Mouse (Mus musculus) heart, embryonic 10.5 days (tissue): ENCODE results near the gene Fga. TPM values are rescaled to one million over a fixed set of nuclear protein-coding genes. Genes with fewer than 3 reads are reported as not detected.

Experiments
- DNase-seq: peaks from one replicate; pipeline ENCODE4 v3.0.0-alpha.2; 2017; ENCODE audit warnings: low spot score
- H3K27ac ChIP-seq: fragments of 300-500 bp; sonication (generic); 2 replicates; pipeline ENCODE4 v1.5.1; 2016; ENCODE audit warnings: mild to moderate bottlenecking
- H3K27me3 ChIP-seq: fragments of 300-500 bp; sonication (generic); 2 replicates; pipeline ENCODE4 v1.6.1; 2016; ENCODE audit warnings: mild to moderate bottlenecking; ENCODE audit not compliant: poor library complexity, insufficient read depth, severe bottlenecking
- H3K36me3 ChIP-seq: fragments of 300-500 bp; sonication (generic); 2 replicates; pipeline ENCODE4 v1.6.1; 2016; ENCODE audit warnings: mild to moderate bottlenecking, moderate library complexity
- H3K4me1 ChIP-seq: fragments of 300-500 bp; sonication (generic); 2 replicates; pipeline ENCODE4 v1.6.1; 2016; ENCODE audit warnings: mild to moderate bottlenecking
- H3K4me3 ChIP-seq: fragments of 300-500 bp; sonication (generic); 2 replicates; pipeline ENCODE4 v1.5.1; 2016; ENCODE audit warnings: mild to moderate bottlenecking, moderate library complexity
- H3K9me3 ChIP-seq: fragments of 300-500 bp; sonication (generic); 2 replicates; pipeline ENCODE4 v1.6.1; 2016; ENCODE audit warnings: mild to moderate bottlenecking, moderate library complexity
- WGBS: fragments of 180-500 bp; shearing (Covaris S2); methylation state at CpG from one replicate; pipeline ENCODE4 v1.1.7; 2016; 5-methylcytosine and 5-hydroxymethylcytosine counted together
- polyA plus RNA-seq: library from polyadenylated mRNA; unstranded; fragments of >200 nt; fragmentation: Nextera tagmentation; extraction: Ambion mirVana; gene quantifications from 2 replicates; pipeline ENCODE4 v1.2.1, GENCODE M21; 2016

The Fga gene
- polyA plus RNA-seq, 1 experiment from 2014 or later: 22.1 TPM

DNA sequence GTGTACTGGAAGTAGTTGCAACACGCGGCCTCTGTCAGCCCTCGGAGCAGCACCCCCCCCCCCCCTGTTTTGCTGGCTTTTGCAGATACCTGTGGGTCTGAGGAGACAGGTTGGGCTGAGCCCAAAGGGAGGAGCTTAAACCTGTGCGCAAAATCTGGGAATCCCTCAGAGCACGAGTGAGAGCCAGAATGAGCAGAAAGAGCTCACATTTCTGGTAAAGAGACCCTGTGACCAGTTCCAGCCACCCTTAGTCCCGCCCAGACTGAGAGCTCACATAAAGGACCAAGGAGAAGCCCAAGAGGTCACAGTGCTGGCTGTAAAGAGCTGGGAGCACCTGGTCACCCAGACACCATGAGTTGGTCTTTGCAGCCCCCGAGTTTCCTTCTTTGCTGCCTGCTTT, 18.3 kb upstream of the Fga start, which contains the start of gene Fgg:
Gene Fgg, plus strand, starts transcription at position 168 of the 400 bp plus-strand sequence.
- no peak for DNase-seq
- Histone ChIP-seq H3K27ac (no peak within 1 kb of the TSS), H3K4me3 (no peak within 1 kb of the TSS), H3K9me3 (no peaks in the 10 kb centered on the region), H3K4me1 (no peaks in the 10 kb centered on the region), H3K27me3 (no peaks in the 10 kb centered on the region; the same call in 1 of the 2 replicates), H3K36me3 (no peaks in the 10 kb centered on the region)
- 50% methylated on average over 7 of the region's 7 CpGs for WGBS

DNA sequence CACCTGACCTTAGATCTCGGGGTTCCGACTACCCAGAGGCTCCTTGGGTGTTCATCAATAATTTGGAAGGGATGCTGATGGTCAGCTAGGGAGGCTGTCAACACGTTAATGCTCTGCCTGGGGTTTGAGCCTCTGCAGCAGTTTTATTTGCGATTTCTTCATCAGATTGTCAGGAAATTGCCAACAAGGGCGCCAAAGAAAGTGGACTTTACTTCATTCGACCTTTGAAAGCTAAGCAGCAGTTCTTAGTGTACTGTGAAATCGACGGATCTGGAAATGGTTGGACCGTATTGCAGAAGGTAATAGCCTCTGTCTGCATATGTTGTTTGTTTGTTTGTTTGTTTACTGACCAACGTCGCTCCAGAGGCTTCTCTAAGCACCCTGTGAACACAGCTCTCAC, 15.6 kb upstream of the Fga start:
- Histone ChIP-seq H3K9me3 (no peaks in the 10 kb centered on the region), H3K4me1 (no peaks in the 10 kb centered on the region), H3K27ac (no peak overlapping the region), H3K36me3 (no peaks in the 10 kb centered on the region), H3K27me3 (no peaks in the 10 kb centered on the region; the same call in 1 of the 2 replicates), H3K4me3 (no peak overlapping the region)
- no peak for DNase-seq
- WGBS: 75% methylated on average over 11 of the region's 11 CpGs

DNA sequence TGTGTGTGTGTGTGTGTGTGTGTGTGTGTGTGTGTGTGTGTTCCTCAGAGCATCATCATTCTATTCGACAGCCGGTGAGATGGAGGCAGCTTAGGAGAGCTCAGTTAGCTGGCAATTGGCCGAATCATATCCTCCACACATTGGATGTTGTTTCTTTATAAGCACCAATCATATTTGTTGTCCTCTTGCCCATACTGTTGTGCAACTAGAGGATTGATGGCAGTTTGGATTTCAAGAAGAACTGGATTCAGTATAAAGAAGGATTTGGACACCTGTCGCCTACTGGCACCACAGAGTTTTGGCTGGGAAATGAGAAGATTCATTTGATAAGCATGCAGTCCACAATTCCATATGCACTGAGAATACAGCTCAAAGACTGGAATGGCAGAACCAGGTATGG, 14.7 kb upstream of the Fga start:
- WGBS: 89% methylated on average over 4 of the region's 4 CpGs
- no peak for DNase-seq
- Histone ChIP-seq H3K4me3 (no peak overlapping the region), H3K9me3 (no peaks in the 10 kb centered on the region), H3K27me3 (no peaks in the 10 kb centered on the region; the same call in 1 of the 2 replicates), H3K4me1 (no peaks in the 10 kb centered on the region), H3K36me3 (no peaks in the 10 kb centered on the region), H3K27ac (no peak overlapping the region)

DNA sequence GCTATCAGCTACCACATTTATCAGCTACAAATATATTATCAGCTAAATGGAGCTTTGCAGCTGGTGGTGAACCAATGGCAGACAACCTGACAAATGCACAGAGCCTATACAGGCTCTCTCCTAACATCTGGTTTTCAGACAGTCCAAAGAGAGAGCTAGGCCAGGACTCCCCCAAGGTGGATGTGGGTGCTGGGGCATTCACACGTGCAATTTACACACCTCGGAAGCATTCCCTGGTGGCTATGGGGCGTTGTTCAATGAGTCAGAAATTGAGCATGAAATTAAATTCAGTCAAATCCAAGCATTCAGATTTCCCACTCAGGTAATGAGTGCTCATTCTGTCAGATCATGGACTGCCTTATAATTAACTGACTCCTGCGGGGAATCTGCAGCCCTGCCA, 14.3 kb upstream of the Fga start:
- WGBS: 79% methylated on average over 4 of the region's 4 CpGs
- DNase-seq: no peak
- no peak overlapping the region for H3K4me3 ChIP-seq

DNA sequence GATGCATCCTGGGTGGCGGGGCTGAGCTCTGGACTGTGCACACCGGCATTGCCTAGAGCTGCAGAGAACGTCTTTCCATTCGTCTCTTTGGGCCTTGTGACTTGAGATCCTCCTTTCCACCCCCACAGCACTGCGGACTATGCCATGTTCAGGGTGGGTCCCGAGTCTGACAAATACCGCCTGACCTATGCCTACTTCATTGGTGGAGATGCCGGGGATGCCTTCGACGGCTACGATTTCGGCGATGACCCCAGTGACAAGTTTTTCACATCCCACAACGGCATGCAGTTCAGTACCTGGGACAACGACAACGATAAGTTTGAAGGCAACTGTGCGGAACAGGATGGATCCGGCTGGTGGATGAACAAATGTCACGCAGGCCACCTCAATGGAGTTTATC, 13.2 kb upstream of the Fga start:
- whole genome bisulfite sequencing: 88% methylated on average over 19 of the region's 19 CpGs
- Histone ChIP-seq H3K9me3 (no peaks in the 10 kb centered on the region), H3K4me1 (no peaks in the 10 kb centered on the region), H3K27me3 (no peaks in the 10 kb centered on the region; the same call in 1 of the 2 replicates), H3K36me3 (no peaks in the 10 kb centered on the region), H3K27ac (no peak overlapping the region), H3K4me3 (no peak overlapping the region)
- DNase-seq: no peak

More for the DNA sequence above, 14.3 kb upstream of the Fga start:
- no peaks in the 10 kb centered on the region for H3K4me1 ChIP-seq
- H3K9me3 ChIP-seq: no peaks in the 10 kb centered on the region
- no peak overlapping the region for H3K27ac ChIP-seq
- no peaks in the 10 kb centered on the region; the same call in 1 of the 2 replicates for H3K27me3 ChIP-seq
- H3K36me3 ChIP-seq: no peaks in the 10 kb centered on the region

DNA sequence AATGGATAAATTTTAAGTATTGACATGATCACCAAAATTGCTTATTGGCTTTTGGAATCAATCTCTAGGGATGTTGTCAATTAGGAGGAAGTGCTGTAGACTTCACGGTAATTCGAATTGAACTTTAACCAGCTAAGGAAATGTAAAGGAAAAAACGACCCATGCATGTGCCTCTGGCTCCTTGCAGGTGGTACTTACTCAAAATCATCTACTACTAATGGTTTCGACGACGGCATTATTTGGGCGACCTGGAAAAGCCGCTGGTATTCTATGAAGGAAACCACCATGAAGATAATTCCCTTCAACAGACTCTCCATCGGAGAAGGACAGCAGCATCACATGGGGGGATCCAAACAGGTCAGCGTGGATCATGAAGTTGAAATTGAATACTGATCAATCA, 11.9 kb upstream of the Fga start:
- Histone ChIP-seq H3K4me3 (no peak overlapping the region), H3K9me3 (no peaks in the 10 kb centered on the region), H3K27me3 (no peaks in the 10 kb centered on the region), H3K4me1 (no peaks in the 10 kb centered on the region), H3K36me3 (no peaks in the 10 kb centered on the region), H3K27ac (no peak overlapping the region)
- DNase-seq: no peak
- WGBS: 84% methylated on average over 10 of the region's 10 CpGs

DNA sequence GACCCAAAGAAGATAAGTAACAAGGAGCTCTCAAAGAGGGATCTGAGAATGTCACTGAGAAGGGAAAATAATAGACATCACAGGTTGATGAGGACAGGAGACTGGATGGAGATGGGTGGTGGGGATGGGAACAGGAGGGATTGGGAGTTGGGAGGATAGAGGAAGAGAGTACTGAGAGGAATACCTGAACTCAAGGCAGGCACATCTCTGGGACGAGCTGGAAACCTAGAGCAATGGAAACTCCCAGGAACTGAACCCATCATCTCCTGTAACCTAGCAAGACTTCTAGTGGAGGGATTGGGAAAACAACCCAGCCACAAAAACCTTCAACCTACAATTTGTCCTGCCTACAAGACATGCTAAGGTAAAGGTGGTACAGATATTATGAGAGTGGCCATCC, 9.6 kb upstream of the Fga start:
- Histone ChIP-seq H3K27me3 (no peaks in the 10 kb centered on the region), H3K4me3 (no peak overlapping the region), H3K9me3 (no peaks in the 10 kb centered on the region), H3K36me3 (no peaks in the 10 kb centered on the region), H3K27ac (no peak overlapping the region), H3K4me1 (no peaks in the 10 kb centered on the region)
- no peak for DNase-seq
- 73% methylated on average over 1 of the region's 1 CpGs for WGBS

DNA sequence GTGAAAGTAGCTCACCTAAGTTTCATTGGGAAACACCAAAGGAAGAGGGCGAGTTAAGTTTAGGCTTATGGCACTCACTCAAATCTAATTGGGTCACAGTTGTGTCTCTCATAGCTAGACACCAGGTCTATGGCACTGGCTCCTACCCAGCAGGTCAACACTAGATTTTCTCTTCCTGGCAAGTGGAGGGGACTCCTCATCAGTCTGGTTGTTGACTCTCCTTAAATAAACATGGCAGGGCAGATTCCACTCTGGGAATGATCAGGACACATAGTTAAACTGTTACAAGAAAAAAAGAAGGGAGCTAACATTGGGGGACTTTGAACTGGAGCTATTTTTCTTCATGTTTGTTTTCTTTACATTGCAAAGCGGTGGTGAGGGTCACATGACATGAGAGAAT, 5.5 kb upstream of the Fga start:
- H3K36me3 ChIP-seq: no peaks in the 10 kb centered on the region
- no peaks in the 10 kb centered on the region for H3K9me3 ChIP-seq
- H3K27ac ChIP-seq: no peak overlapping the region
- no peak overlapping the region for H3K4me3 ChIP-seq
- H3K4me1 ChIP-seq: no peaks in the 10 kb centered on the region
- H3K27me3 ChIP-seq: no peaks in the 10 kb centered on the region
- DNase-seq: no peak
- WGBS: 77% methylated on average over 2 of the region's 2 CpGs

DNA sequence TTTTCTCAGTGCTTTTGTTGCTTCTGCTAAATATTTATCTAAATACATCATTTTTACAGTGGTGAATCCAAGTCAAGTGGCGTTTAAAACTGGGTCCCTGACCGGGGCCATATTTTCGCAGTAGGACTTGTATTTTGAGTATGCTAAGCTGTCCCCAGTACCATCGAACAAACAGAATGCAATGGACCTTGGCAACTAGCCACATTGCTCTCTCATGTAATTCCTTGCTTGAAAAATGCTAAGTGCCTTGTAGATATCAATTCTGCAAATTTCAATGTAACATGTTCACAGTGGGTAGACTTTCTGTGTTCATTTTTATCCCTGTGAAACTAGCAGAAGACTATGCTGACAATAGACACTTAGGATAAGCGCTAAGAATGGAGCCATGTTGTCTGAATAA, 4.7 kb upstream of the Fga start:
- DNase-seq: no peak

DNA sequence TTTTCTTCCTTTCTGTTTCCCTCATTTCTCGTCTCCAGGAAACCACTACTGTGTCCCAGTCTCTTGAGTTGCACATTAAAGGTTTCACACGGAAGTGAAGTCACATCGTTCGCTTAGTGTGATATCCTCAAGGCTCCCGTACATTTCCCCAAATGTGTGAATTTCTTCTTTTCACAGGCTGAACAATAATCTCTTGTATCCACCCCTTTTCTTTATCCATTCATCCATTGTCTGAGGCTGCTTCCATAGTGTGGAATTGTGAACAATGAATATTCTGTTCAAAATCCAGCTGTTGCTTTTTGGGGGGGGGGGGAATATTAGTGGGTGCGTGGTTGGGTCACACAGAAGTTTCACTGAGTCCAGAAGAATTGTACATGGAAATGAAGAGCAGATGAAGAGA, 840 bp upstream of the Fga start:
- Histone ChIP-seq H3K4me3 (no peak overlapping the region), H3K27me3 (no peaks in the 10 kb centered on the region), H3K27ac (no peak overlapping the region), H3K9me3 (no peaks in the 10 kb centered on the region), H3K36me3 (no peaks in the 10 kb centered on the region), H3K4me1 (no peaks in the 10 kb centered on the region)
- 81% methylated on average over 6 of the region's 6 CpGs for WGBS
- no peak for DNase-seq

More for the DNA sequence above, 4.7 kb upstream of the Fga start:
- Histone ChIP-seq H3K27ac (no peak overlapping the region), H3K9me3 (no peaks in the 10 kb centered on the region), H3K4me3 (no peak overlapping the region), H3K36me3 (no peaks in the 10 kb centered on the region), H3K4me1 (no peaks in the 10 kb centered on the region), H3K27me3 (no peaks in the 10 kb centered on the region)
- WGBS: 89% methylated on average over 5 of the region's 5 CpGs

DNA sequence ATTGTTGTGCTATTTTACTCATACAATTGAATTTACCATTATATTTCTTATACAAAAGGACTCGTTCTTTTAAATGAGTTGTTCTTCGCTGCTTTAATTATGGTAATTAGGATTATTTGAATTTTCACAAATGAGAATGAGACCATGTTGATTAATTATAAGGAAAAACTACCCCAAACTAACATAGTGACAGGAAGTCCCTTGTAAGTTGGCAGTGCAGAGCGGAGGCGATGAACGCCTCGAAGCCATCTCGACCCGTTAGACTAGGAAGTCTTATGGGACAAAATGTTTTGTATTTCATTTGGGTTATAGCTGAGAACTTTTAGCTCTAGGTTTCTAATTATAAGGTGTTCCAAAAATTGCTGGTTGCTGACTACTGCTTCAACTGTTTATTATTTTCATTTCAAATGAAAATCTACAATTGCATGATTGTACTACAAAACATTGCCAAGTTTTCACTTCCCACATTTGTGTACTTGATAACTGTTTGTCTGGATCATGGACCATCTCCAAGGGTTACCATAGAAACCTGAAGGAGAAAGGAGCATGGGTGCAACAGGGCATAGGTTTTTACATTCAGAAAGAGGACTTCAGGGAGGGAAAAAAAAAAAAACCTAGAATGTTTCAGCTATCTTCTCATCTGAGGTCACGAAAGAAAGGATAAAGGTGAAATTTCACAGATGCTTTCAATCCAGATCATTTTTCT, 1.8 kb downstream of the Fga start:
- no peak overlapping the region for H3K4me3 ChIP-seq
- WGBS: 84% methylated on average over 9 of the region's 9 CpGs
- no peaks in the 10 kb centered on the region for H3K27me3 ChIP-seq
- no peaks in the 10 kb centered on the region for H3K36me3 ChIP-seq
- no peaks in the 10 kb centered on the region for H3K9me3 ChIP-seq
- no peak overlapping the region for H3K27ac ChIP-seq
- no peak for DNase-seq
- no peaks in the 10 kb centered on the region for H3K4me1 ChIP-seq

DNA sequence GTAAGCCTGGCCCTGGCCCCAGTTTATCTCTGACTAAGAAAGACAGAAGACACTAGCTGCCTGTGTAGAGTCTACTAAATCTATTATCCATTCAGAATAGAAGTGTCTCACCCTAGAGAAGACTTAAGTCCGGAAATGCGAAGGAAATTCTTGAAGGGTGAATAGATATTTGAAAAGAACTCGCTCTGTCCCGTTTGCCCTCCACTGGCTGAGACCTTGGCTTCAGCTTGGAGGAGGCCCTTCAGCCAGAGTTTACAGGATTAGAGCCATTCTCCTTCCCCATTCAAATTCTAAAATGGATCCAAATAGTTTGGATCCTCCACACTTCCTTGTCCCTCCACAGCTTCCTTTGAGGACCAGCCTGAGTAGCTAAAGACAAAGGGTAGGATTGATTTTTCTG, 4.5 kb downstream of the Fga start:
- Histone ChIP-seq H3K27ac (no peak overlapping the region), H3K36me3 (no peaks in the 10 kb centered on the region), H3K9me3 (no peaks in the 10 kb centered on the region), H3K27me3 (0 out of 2 replicates have a peak, but pooled peaks cover 3% of the 10 kb centered on the region), H3K4me1 (no peaks in the 10 kb centered on the region), H3K4me3 (no peak overlapping the region)
- DNase-seq: no peak
- WGBS: 86% methylated on average over 4 of the region's 4 CpGs

DNA sequence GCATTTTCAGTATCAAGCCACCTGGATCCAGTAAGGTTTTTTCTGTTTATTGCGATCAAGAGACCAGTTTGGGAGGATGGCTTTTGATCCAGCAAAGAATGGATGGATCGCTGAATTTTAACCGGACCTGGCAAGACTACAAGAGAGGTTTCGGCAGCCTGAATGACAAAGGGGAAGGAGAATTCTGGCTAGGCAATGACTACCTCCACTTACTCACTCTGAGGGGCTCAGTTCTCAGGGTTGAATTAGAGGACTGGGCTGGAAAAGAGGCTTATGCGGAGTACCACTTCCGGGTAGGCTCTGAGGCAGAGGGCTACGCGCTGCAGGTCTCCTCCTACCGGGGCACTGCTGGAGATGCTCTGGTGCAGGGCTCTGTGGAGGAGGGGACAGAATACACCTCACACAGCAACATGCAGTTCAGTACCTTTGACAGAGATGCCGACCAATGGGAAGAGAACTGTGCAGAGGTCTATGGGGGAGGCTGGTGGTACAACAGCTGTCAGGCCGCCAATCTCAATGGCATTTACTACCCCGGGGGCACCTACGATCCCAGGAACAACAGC, 7.0 kb downstream of the Fga start:
- H3K27ac ChIP-seq: no peak overlapping the region
- 0 out of 2 replicates have a peak, but pooled peaks cover 3% of the 10 kb centered on the region for H3K27me3 ChIP-seq
- DNase-seq: no peak
- no peaks in the 10 kb centered on the region for H3K36me3 ChIP-seq
- no peaks in the 10 kb centered on the region for H3K9me3 ChIP-seq
- no peaks in the 10 kb centered on the region for H3K4me1 ChIP-seq
- 43% methylated on average over 13 of the region's 13 CpGs for WGBS
- peak overlapping the region; percentile 24 for H3K4me3 ChIP-seq
